Mouse (Mus musculus) MEL (cell line): ENCODE data around the gene Prmt2. TPM values are rescaled to one million over a fixed set of nuclear protein-coding genes. Genes with fewer than 3 reads are reported as not detected.

ENCODE experiments used
- DNase-seq: peaks from one replicate; pipeline ENCODE4 v3.0.0; 2011; ENCODE audit warnings: low read depth, low spot score
- H3K27ac ChIP-seq: 2 replicates; pipeline ENCODE4 v1.5.1; 2012; ENCODE audit warnings: low read depth, mild to moderate bottlenecking, control low read depth, low read length, moderate library complexity; ENCODE audit not compliant: control insufficient read depth
- H3K27me3 ChIP-seq, 2 experiments: fragments of 150-350 bp in 1 of 2; sonication (generic) in 1 of 2; 2 replicates each; pipeline ENCODE4 v1.6.1; 2012; ENCODE audit warnings: low read length in 2 of 2, mild to moderate bottlenecking in 2 of 2, improper control_type of control experiment in 1 of 2, moderate library complexity in 1 of 2; ENCODE audit not compliant: insufficient read depth in 2 of 2, control insufficient read depth in 1 of 2
- H3K36me3 ChIP-seq, 2 experiments: 2 replicates each; pipeline ENCODE4 v1.6.1; 2012 to 2014; ENCODE audit warnings: low read length in 2 of 2, improper control_type of control experiment in 1 of 2, inconsistent platforms in 1 of 2, mild to moderate bottlenecking in 1 of 2; ENCODE audit not compliant: insufficient read depth in 2 of 2, control insufficient read depth in 1 of 2
- H3K4me1 ChIP-seq, 2 experiments: fragments of 150-350 bp in 1 of 2; sonication (generic) in 1 of 2; 2 replicates each; pipeline ENCODE4 v1.6.1; 2012; ENCODE audit warnings: low read length in 2 of 2, improper control_type of control experiment in 1 of 2, mild to moderate bottlenecking in 1 of 2; ENCODE audit not compliant: insufficient read depth in 2 of 2, control insufficient read depth in 1 of 2
- H3K4me3 ChIP-seq, 2 experiments: fragments of 150-350 bp in 1 of 2; sonication (generic) in 1 of 2; 2 replicates each; pipeline ENCODE4 v1.5.1; 2012; ENCODE audit warnings: low read depth in 2 of 2, low read length in 2 of 2, mild to moderate bottlenecking in 2 of 2, moderate library complexity in 2 of 2, control low read depth in 1 of 2, improper control_type of control experiment in 1 of 2; ENCODE audit not compliant: control insufficient read depth in 1 of 2, insufficient read depth in 1 of 2
- H3K79me2 ChIP-seq: 2 replicates; pipeline ENCODE4 v1.6.1; 2012; ENCODE audit warnings: mild to moderate bottlenecking, low read length, moderate library complexity; ENCODE audit not compliant: control insufficient read depth, poor library complexity, insufficient read depth
- H3K9ac ChIP-seq: 2 replicates; pipeline ENCODE4 v1.6.1; 2012; ENCODE audit warnings: low read depth, mild to moderate bottlenecking, control low read depth, low read length, moderate library complexity; ENCODE audit not compliant: control insufficient read depth, poor library complexity, severe bottlenecking
- H3K9me3 ChIP-seq: fragments of 150-350 bp; sonication (generic); replicated peaks from 2 replicates; pipeline ENCODE4 v1.6.1; 2012; ENCODE audit warnings: mild to moderate bottlenecking, low read length, improper control_type of control experiment, moderate library complexity; ENCODE audit not compliant: insufficient read depth
- CTCF ChIP-seq, 3 experiments: IDR thresholded peaks in 2 of 3; conservative IDR thresholded peaks in 1 of 3; 2 replicates each; pipeline ENCODE4 v1.5.1; 2011 to 2012; ENCODE audit warnings: low read length in 3 of 3, low read depth in 2 of 3, mild to moderate bottlenecking in 2 of 3, improper control_type of control experiment in 1 of 3, inconsistent platforms in 1 of 3, mixed read lengths in 1 of 3, moderate library complexity in 1 of 3; ENCODE audit not compliant: control insufficient read depth in 1 of 3, insufficient read depth in 1 of 3, poor library complexity in 1 of 3, severe bottlenecking in 1 of 3
- ETS1 ChIP-seq: IDR thresholded peaks from 2 replicates; pipeline ENCODE4 v1.6.1; 2012; ENCODE audit warnings: low read depth, mild to moderate bottlenecking, inconsistent platforms, low read length, improper control_type of control experiment, moderate library complexity
- GABPA ChIP-seq: IDR thresholded peaks from 2 replicates; pipeline ENCODE4 v1.6.1; 2012; ENCODE audit warnings: low read depth, mild to moderate bottlenecking, inconsistent platforms, low read length, improper control_type of control experiment, moderate library complexity
- MAFK ChIP-seq: IDR thresholded peaks from 2 replicates; pipeline ENCODE4 v1.6.1; 2011; ENCODE audit warnings: low read depth, mild to moderate bottlenecking, low read length, improper control_type of control experiment, borderline replicate concordance
- MYB ChIP-seq: IDR thresholded peaks from 2 replicates; pipeline ENCODE4 v1.6.1; 2011; ENCODE audit warnings: mild to moderate bottlenecking, low read depth, low read length, improper control_type of control experiment
- MYC ChIP-seq: IDR thresholded peaks from 2 replicates; pipeline ENCODE4 v1.6.1; 2011; ENCODE audit warnings: low read depth, mild to moderate bottlenecking, low read length, improper control_type of control experiment, moderate library complexity
- RAD21 ChIP-seq: IDR thresholded peaks from 2 replicates; pipeline ENCODE4 v1.6.1; 2011; ENCODE audit warnings: mild to moderate bottlenecking, low read depth, low read length, improper control_type of control experiment
- RCOR1 ChIP-seq: IDR thresholded peaks from 2 replicates; pipeline ENCODE4 v1.6.1; 2012; ENCODE audit warnings: low read depth, mild to moderate bottlenecking, inconsistent platforms, low read length, improper control_type of control experiment
- SMC3 ChIP-seq: IDR thresholded peaks from 2 replicates; pipeline ENCODE4 v1.6.1; 2011; ENCODE audit warnings: low read depth, low read length, improper control_type of control experiment
- TAL1 ChIP-seq: IDR thresholded peaks from 2 replicates; pipeline ENCODE4 v1.6.1; 2012; ENCODE audit warnings: mild to moderate bottlenecking, inconsistent platforms, low read length, moderate library complexity, mixed read lengths
- USF2 ChIP-seq, 2 experiments: IDR thresholded peaks; 2 replicates each; pipeline ENCODE4 v1.6.1; 2011 to 2012; ENCODE audit warnings: improper control_type of control experiment in 2 of 2, low read length in 2 of 2, borderline replicate concordance in 1 of 2, inconsistent platforms in 1 of 2, low read depth in 1 of 2, mild to moderate bottlenecking in 1 of 2; ENCODE audit not compliant: insufficient read depth in 1 of 2
- ZC3H11A ChIP-seq: IDR thresholded peaks from 2 replicates; pipeline ENCODE4 v1.6.1; 2012; ENCODE audit warnings: low read depth, mild to moderate bottlenecking, inconsistent platforms, low read length, improper control_type of control experiment
- ZMIZ1 ChIP-seq: IDR thresholded peaks from 2 replicates; pipeline ENCODE4 v1.6.1; 2012; ENCODE audit warnings: low read depth, mild to moderate bottlenecking, inconsistent platforms, low read length, improper control_type of control experiment, moderate library complexity
- polyA plus RNA-seq, 2 experiments: library from polyadenylated mRNA; stranded (reverse) in 1 of 2; unstranded in 1 of 2; fragments of >175 nt in 1 of 2; fragments of >200 nt in 1 of 2; gene quantifications; 2 replicates each; pipeline versions ENCODE4 v1.2.1 to v1.2.4; 2012; ENCODE audit warnings: low replicate concordance in 2 of 2, low read depth in 1 of 2; ENCODE audit not compliant: insufficient read length in 2 of 2, insufficient read depth in 1 of 2, missing spikeins in 1 of 2
- total RNA-seq: library from RNA; depleted of rRNA; stranded (reverse); fragments of 300-350 nt; gene quantifications from 2 replicates; pipeline ENCODE4 v1.2.3, GENCODE M21; 2012

Prmt2 gene
- total and polyA plus RNA-seq, 3 experiments, result 6.7 to 12.6 TPM; not detected in 1

- Histone ChIP-seq H3K79me2 (no peaks in the 10 kb centered on the region), H3K27me3 (peaks cover 0 to 2% of the 10 kb centered on the region in 2 experiments; a peak in 1 of 4 replicates), H3K4me3 (no peak overlapping the region), H3K36me3 (no peaks in the 10 kb centered on the region), H3K9me3 (no peaks in the 10 kb centered on the region), H3K4me1 (no peaks in the 10 kb centered on the region), H3K9ac (no peak overlapping the region), H3K27ac (no peak overlapping the region)
- no peak for TF ChIP-seq GABPA
- TF ChIP-seq MYB, result no peak
- TF ChIP-seq RCOR1, result no peak
- TF ChIP-seq RAD21, result peak; percentile 34
- TF ChIP-seq SMC3, result peak; percentile 40
- no peak for TF ChIP-seq ZMIZ1
- TF ChIP-seq CTCF (IDR thresholded peaks at IDR 0.05 in 2 of 3, conservative IDR thresholded peaks at IDR 0.05 in 1 of 3; ENCODE audit: control insufficient read depth in 1 of 3, insufficient read depth in 1 of 3, low read depth in 2 of 3, low read length in 3 of 3, poor library complexity in 1 of 3, severe bottlenecking in 1 of 3), result peak; percentile 27 to 61 (median 31); a peak in 3 of 6 replicates
- peak; percentile 35 for DNase-seq
Measured at GRCm38 (mm10) chr10:76203798-76204283, 33.8 kb downstream of the Prmt2 start.

GRCm38 (mm10) chr10:76201978-76202377 is 35.7 kb downstream of the Prmt2 start:
- peak; percentile 82 for DNase-seq
- H3K4me3 ChIP-seq, result no peak overlapping the region
- no peak for TF ChIP-seq ETS1
- TF ChIP-seq RCOR1, result no peak
- TF ChIP-seq TAL1, result no peak
- TF ChIP-seq ZC3H11A, result peak; percentile 43; the same call in 1 of the 2 replicates
- TF ChIP-seq MAFK, result no peak
- 0 out of 2 replicates have a peak, but pooled peaks have one; percentile 33 for TF ChIP-seq MYC
- TF ChIP-seq SMC3, result peak; percentile 77
- TF ChIP-seq USF2 (IDR thresholded peaks at IDR 0.05; ENCODE audit: borderline replicate concordance in 1 of 2, insufficient read depth in 1 of 2, low read depth in 1 of 2, low read length in 2 of 2), result no peak
- TF ChIP-seq RAD21, result peak; percentile 63
- peak; percentile 71 to 82 (median 73) for TF ChIP-seq CTCF (IDR thresholded peaks at IDR 0.05 in 2 of 3, conservative IDR thresholded peaks at IDR 0.05 in 1 of 3; ENCODE audit: control insufficient read depth in 1 of 3, insufficient read depth in 1 of 3, low read depth in 2 of 3, low read length in 3 of 3, poor library complexity in 1 of 3, severe bottlenecking in 1 of 3)
- TF ChIP-seq, all 39 proteins: peak for 5
- no peaks in the 10 kb centered on the region for H3K9me3 ChIP-seq
- H3K9ac ChIP-seq, result no peak overlapping the region
- peaks cover 0 to 2% of the 10 kb centered on the region in 2 experiments; a peak in 1 of 4 replicates for H3K27me3 ChIP-seq
- no peaks in the 10 kb centered on the region for H3K36me3 ChIP-seq
- no peak overlapping the region for H3K27ac ChIP-seq
- no peaks in the 10 kb centered on the region for H3K4me1 ChIP-seq
- no peaks in the 10 kb centered on the region for H3K79me2 ChIP-seq
